Mouse (Mus musculus) CH12.LX (cell line): ENCODE measurements around the gene Kif1c. TPM values are rescaled to one million over a fixed set of nuclear protein-coding genes. Genes with fewer than 3 reads are reported as not detected.

ENCODE experiments used
- DNase-seq: peaks from one replicate; pipeline ENCODE4 v3.0.0-alpha.2; 2013; ENCODE audit errors: extremely low read depth
- H3K27ac ChIP-seq: 2 replicates; pipeline ENCODE4 v1.5.1; 2012; ENCODE audit warnings: low read depth, mild to moderate bottlenecking, control low read depth, moderate library complexity; ENCODE audit not compliant: insufficient read depth
- H3K27me3 ChIP-seq: replicated peaks from 2 replicates; pipeline ENCODE3; 2012; ENCODE audit warnings: inconsistent platforms
- H3K36me3 ChIP-seq, 2 experiments: replicated peaks in 1 of 2; 2 replicates each; pipeline versions ENCODE3 to v1.6.1; 2012; ENCODE audit warnings: inconsistent platforms in 1 of 2, low read length in 1 of 2, mild to moderate bottlenecking in 1 of 2, mixed read lengths in 1 of 2, moderate library complexity in 1 of 2; ENCODE audit not compliant: control insufficient read depth in 1 of 2, insufficient read depth in 1 of 2
- H3K4me1 ChIP-seq, 2 experiments: 2 replicates each; pipeline ENCODE4 v1.6.1; 2012; ENCODE audit warnings: inconsistent platforms in 1 of 2, moderate library complexity in 1 of 2; ENCODE audit not compliant: insufficient read depth in 2 of 2, control insufficient read depth in 1 of 2
- H3K4me2 ChIP-seq: 2 replicates; pipeline ENCODE4 v1.6.1; 2012; ENCODE audit warnings: low read depth, mild to moderate bottlenecking, control low read depth; ENCODE audit not compliant: poor library complexity, insufficient read depth, severe bottlenecking
- H3K4me3 ChIP-seq, 3 experiments: fragments of 150-350 bp in 1 of 3; sonication (generic) in 1 of 3; replicated peaks in 1 of 3; 2 replicates each; pipeline versions ENCODE3 to v1.5.1; 2011 to 2012; ENCODE audit warnings: low read depth in 2 of 3, low read length in 2 of 3, mild to moderate bottlenecking in 2 of 3, moderate library complexity in 2 of 3, control low read depth in 1 of 3, improper control_type of control experiment in 1 of 3, inconsistent platforms in 1 of 3, mixed read lengths in 1 of 3; ENCODE audit not compliant: poor library complexity in 1 of 3
- H3K79me2 ChIP-seq: replicated peaks from 2 replicates; pipeline ENCODE4 v1.6.1; 2012; ENCODE audit warnings: mild to moderate bottlenecking, moderate library complexity; ENCODE audit not compliant: control insufficient read depth, poor library complexity, insufficient read depth, severe bottlenecking; ENCODE audit errors: extremely low read depth
- H3K9ac ChIP-seq: 2 replicates; pipeline ENCODE4 v1.6.1; 2012; ENCODE audit warnings: low read depth, mild to moderate bottlenecking, control low read depth, moderate library complexity; ENCODE audit not compliant: insufficient read depth
- H3K9me3 ChIP-seq: replicated peaks from 2 replicates; pipeline ENCODE3; 2012; ENCODE audit warnings: low read length, inconsistent platforms, mixed read lengths
- BHLHE40 ChIP-seq: IDR thresholded peaks from 2 replicates; pipeline ENCODE4 v1.6.1; 2011; ENCODE audit warnings: mild to moderate bottlenecking, low read depth, low read length, improper control_type of control experiment
- CHD1 ChIP-seq: IDR thresholded peaks from 2 replicates; pipeline ENCODE4 v1.6.1; 2012; ENCODE audit warnings: low read depth, low read length, improper control_type of control experiment, inconsistent platforms
- E2F4 ChIP-seq: IDR thresholded peaks from 2 replicates; pipeline ENCODE4 v1.6.1; 2011; ENCODE audit warnings: low read depth, low read length, improper control_type of control experiment; ENCODE audit not compliant: insufficient replicate concordance
- ELF1 ChIP-seq: IDR thresholded peaks from 2 replicates; pipeline ENCODE4 v1.6.1; 2014; ENCODE audit warnings: low read depth, mild to moderate bottlenecking, inconsistent platforms, low read length, improper control_type of control experiment
- EP300 ChIP-seq: IDR thresholded peaks from 2 replicates; pipeline ENCODE4 v1.6.1; 2011; ENCODE audit warnings: low read length, improper control_type of control experiment
- GABPA ChIP-seq: IDR thresholded peaks from 2 replicates; pipeline ENCODE4 v1.6.1; 2012; ENCODE audit warnings: low read depth, low read length, improper control_type of control experiment, inconsistent platforms; ENCODE audit not compliant: insufficient replicate concordance
- HCFC1 ChIP-seq: IDR thresholded peaks from 2 replicates; pipeline ENCODE4 v1.6.1; 2012; ENCODE audit warnings: low read depth, mild to moderate bottlenecking, inconsistent platforms, low read length, improper control_type of control experiment
- IRF4 ChIP-seq: IDR thresholded peaks from 2 replicates; pipeline ENCODE4 v1.6.1; 2014; ENCODE audit warnings: low read depth, mild to moderate bottlenecking, inconsistent platforms, low read length, improper control_type of control experiment
- JUN ChIP-seq: IDR thresholded peaks from 2 replicates; pipeline ENCODE4 v1.6.1; 2011; ENCODE audit warnings: low read depth, mild to moderate bottlenecking, low read length, improper control_type of control experiment, moderate library complexity; ENCODE audit not compliant: insufficient read depth
- JUND ChIP-seq: conservative IDR thresholded peaks from 2 replicates; pipeline ENCODE4 v1.6.1; 2011; ENCODE audit warnings: low read depth, low read length, improper control_type of control experiment
- KAT2A ChIP-seq: IDR thresholded peaks from 2 replicates; pipeline ENCODE4 v1.6.1; 2012; ENCODE audit warnings: low read length, improper control_type of control experiment, inconsistent platforms; ENCODE audit not compliant: insufficient replicate concordance
- MAFK ChIP-seq: IDR thresholded peaks from 2 replicates; pipeline ENCODE4 v1.6.1; 2011; ENCODE audit warnings: low read length, improper control_type of control experiment; ENCODE audit not compliant: insufficient replicate concordance
- MAX ChIP-seq: IDR thresholded peaks from 2 replicates; pipeline ENCODE4 v1.6.1; 2011; ENCODE audit warnings: low read length, improper control_type of control experiment
- MAZ ChIP-seq: IDR thresholded peaks from 2 replicates; pipeline ENCODE4 v1.6.1; 2012; ENCODE audit warnings: low read depth, mild to moderate bottlenecking, inconsistent platforms, low read length, improper control_type of control experiment, moderate library complexity
- MEF2A ChIP-seq: IDR thresholded peaks from 2 replicates; pipeline ENCODE4 v1.6.1; 2014; ENCODE audit warnings: low read depth, mild to moderate bottlenecking, inconsistent platforms, low read length, improper control_type of control experiment, borderline replicate concordance
- MYC ChIP-seq: IDR thresholded peaks from 2 replicates; pipeline ENCODE4 v1.6.1; 2011; ENCODE audit warnings: low read depth, mild to moderate bottlenecking, improper control_type of control experiment, low read length
- NELFE ChIP-seq: IDR thresholded peaks from 2 replicates; pipeline ENCODE4 v1.6.1; 2011; ENCODE audit warnings: low read depth, low read length, improper control_type of control experiment
- NRF1 ChIP-seq: IDR thresholded peaks from 2 replicates; pipeline ENCODE4 v1.6.1; 2014; ENCODE audit warnings: low read depth, mild to moderate bottlenecking, inconsistent platforms, low read length, improper control_type of control experiment, moderate library complexity
- POLR2A ChIP-seq: IDR thresholded peaks from 2 replicates; pipeline ENCODE4 v1.6.1; 2011; ENCODE audit warnings: low read depth, mild to moderate bottlenecking, improper control_type of control experiment, low read length
- POLR2AphosphoS2 ChIP-seq: IDR thresholded peaks from 2 replicates; pipeline ENCODE4 v1.6.1; 2011; ENCODE audit warnings: low read depth, low read length, improper control_type of control experiment
- RAD21 ChIP-seq: IDR thresholded peaks from 2 replicates; pipeline ENCODE4 v1.6.1; 2011; ENCODE audit warnings: low read depth, mild to moderate bottlenecking, low read length, improper control_type of control experiment, moderate library complexity
- RCOR1 ChIP-seq: conservative IDR thresholded peaks from 2 replicates; pipeline ENCODE4 v1.6.1; 2012; ENCODE audit warnings: low read depth, mild to moderate bottlenecking, inconsistent platforms, low read length, improper control_type of control experiment
- SIN3A ChIP-seq: IDR thresholded peaks from 2 replicates; pipeline ENCODE4 v1.6.1; 2012; ENCODE audit warnings: low read length, improper control_type of control experiment, inconsistent platforms
- SMC3 ChIP-seq: IDR thresholded peaks from 2 replicates; pipeline ENCODE4 v1.6.1; 2011; ENCODE audit warnings: low read depth, low read length, improper control_type of control experiment
- TBP ChIP-seq: conservative IDR thresholded peaks from 2 replicates; pipeline ENCODE4 v1.6.1; 2011; ENCODE audit warnings: low read depth, low read length, improper control_type of control experiment
- UBTF ChIP-seq: IDR thresholded peaks from 2 replicates; pipeline ENCODE4 v1.6.1; 2012; ENCODE audit warnings: low read depth, mild to moderate bottlenecking, inconsistent platforms, low read length, improper control_type of control experiment, moderate library complexity
- USF1 ChIP-seq: IDR thresholded peaks from 2 replicates; pipeline ENCODE4 v1.6.1; 2014; ENCODE audit warnings: low read depth, mild to moderate bottlenecking, inconsistent platforms, low read length, improper control_type of control experiment
- USF2 ChIP-seq: conservative IDR thresholded peaks from 2 replicates; pipeline ENCODE4 v1.6.1; 2011; ENCODE audit warnings: low read depth, low read length, improper control_type of control experiment
- ZKSCAN1 ChIP-seq: IDR thresholded peaks from 2 replicates; pipeline ENCODE4 v1.6.1; 2012; ENCODE audit warnings: low read depth, inconsistent platforms, low read length, improper control_type of control experiment, borderline replicate concordance
- ZNF384 ChIP-seq: IDR thresholded peaks from 2 replicates; pipeline ENCODE4 v1.6.1; 2012; ENCODE audit warnings: low read depth, low read length, improper control_type of control experiment, inconsistent platforms
- dilution Hi-C: fragments of 300-500 bp; cut with MboI; formaldehyde crosslinking; loops from 2 replicates; pipeline ENCODE4 v1.14.3; 2020; ENCODE audit warnings: low sequenced_read_pairs; ENCODE audit not compliant: extremely low pct_unique_long_range_greater_than_20kb, extremely low pct_ligation_motif_present
- in situ Hi-C: fragments of 300-500 bp; cut with MboI; formaldehyde crosslinking; loops from 3 replicates; pipeline ENCODE4 v1.14.3; 2019; ENCODE audit warnings: low sequenced_read_pairs, low pct_ligation_motif_present, low pct_unique_long_range_greater_than_20kb, mixed read lengths
- polyA plus RNA-seq: library from polyadenylated mRNA; unstranded; fragments of >175 nt; gene quantifications from 2 replicates; pipeline ENCODE4 v1.2.1, GENCODE M21; 2012; ENCODE audit warnings: low read depth; ENCODE audit not compliant: insufficient read length
- total RNA-seq, 2 experiments: library from RNA; depleted of rRNA; stranded (reverse); fragments of 300-350 nt in 1 of 2; fragments of >200 nt in 1 of 2; gene quantifications; 2 replicates each; pipeline ENCODE4 v1.2.3; 2012 to 2014

Gene Kif1c
- total and polyA plus RNA-seq, 3 experiments, result 11.0 to 38.0 (median 31.7) TPM

GRCm38 (mm10) chr11:70752337-70753017 lies 52.1 kb downstream of the Kif1c start:
- in situ Hi-C loops (loop anchor here (5.0 to 25.0 kb wide), 3 partner anchors 120 to 515 kb away; partner anchors contain the start of genes 0610010K14Rik, Bcl6b, Gm21988 and Pelp1), dilution Hi-C loops (no loop called here)
- Histone ChIP-seq H3K9ac (no peak overlapping the region), H3K27ac (no peak overlapping the region), H3K4me1 (peaks cover 4 to 26% of the 10 kb centered on the region in 2 experiments; a peak in 3 of 4 replicates), H3K9me3 (peaks cover 8% of the 10 kb centered on the region), H3K4me3 (no peak overlapping the region), H3K27me3 (no peaks in the 10 kb centered on the region), H3K4me2 (no peak overlapping the region)
- no peak for TF ChIP-seq EP300
- no peak for TF ChIP-seq HCFC1
- TF ChIP-seq BHLHE40, result no peak
- TF ChIP-seq ZNF384, result no peak
- TF ChIP-seq MYC, result no peak
- TF ChIP-seq TBP, result no peak
- no peak for TF ChIP-seq CHD1
- no peak for TF ChIP-seq POLR2AphosphoS2
- TF ChIP-seq SMC3, result no peak
- no peak for TF ChIP-seq UBTF
- TF ChIP-seq SIN3A, result no peak
- no peak for TF ChIP-seq E2F4
- TF ChIP-seq USF1, result no peak
- no peak for TF ChIP-seq ZKSCAN1
- no peak for TF ChIP-seq KAT2A
- TF ChIP-seq MAFK, result no peak
- no peak for TF ChIP-seq USF2
- no peak for TF ChIP-seq ELF1
- no peak for TF ChIP-seq RCOR1
- no peak for TF ChIP-seq POLR2A
- TF ChIP-seq, all 38 proteins: peak for 0
- no peaks in the 10 kb centered on the region for H3K79me2 ChIP-seq
- no peak for DNase-seq
- no peaks in the 10 kb centered on the region for H3K36me3 ChIP-seq

- in situ Hi-C loops, result loop anchor here (5.0 to 25.0 kb wide), 3 partner anchors 121 to 516 kb away; partner anchors contain the start of genes 0610010K14Rik, Bcl6b, Gm21988 and Pelp1
- Histone ChIP-seq H3K27ac (no peak overlapping the region), H3K4me2 (no peak overlapping the region), H3K27me3 (no peaks in the 10 kb centered on the region), H3K9me3 (peaks cover 8% of the 10 kb centered on the region), H3K9ac (no peak overlapping the region), H3K79me2 (no peaks in the 10 kb centered on the region), H3K4me3 (no peak overlapping the region), H3K36me3 (no peaks in the 10 kb centered on the region), H3K4me1 (peaks cover under 1 to 21% of the 10 kb centered on the region in 2 experiments; a peak in 3 of 4 replicates)
- no peak for DNase-seq
- no peak for TF ChIP-seq IRF4
- no peak for TF ChIP-seq TBP
- TF ChIP-seq KAT2A, result no peak
- TF ChIP-seq ZNF384, result no peak; the same call in 1 of the 2 replicates
- TF ChIP-seq RAD21, result no peak
- no peak for TF ChIP-seq NELFE
- no peak for TF ChIP-seq GABPA
- no peak for TF ChIP-seq EP300
- no peak for TF ChIP-seq JUND
- TF ChIP-seq MEF2A, result no peak
- no peak for TF ChIP-seq E2F4
- no peak for TF ChIP-seq JUN
- TF ChIP-seq POLR2AphosphoS2, result no peak
- no peak for TF ChIP-seq MAZ
- no peak for TF ChIP-seq ELF1
- TF ChIP-seq MAX, result no peak
- TF ChIP-seq NRF1, result no peak
- dilution Hi-C loops, result no loop called here
These were observed 52.8 kb downstream of the Kif1c start for GRCm38 (mm10) chr11:70753146-70753545.
